Mouse (Mus musculus) forebrain, embryonic 16.5 days (tissue): ENCODE results near the gene Tm4sf19. TPM values are rescaled to one million over a fixed set of nuclear protein-coding genes. Genes with fewer than 3 reads are reported as not detected.

Source experiments
- ATAC-seq: fragments of 200-750 bp; cut with Nextera tagmentation; 2 replicates; pipeline ENCODE4 v1.8.0; 2017; ENCODE audit warnings: mild to moderate bottlenecking, moderate library complexity
- H3K27ac ChIP-seq: fragments of 300-500 bp; sonication (generic); 2 replicates; pipeline ENCODE4 v1.5.1; 2014; ENCODE audit warnings: low read length, control low read depth
- H3K27me3 ChIP-seq: fragments of 300-500 bp; sonication (generic); replicated peaks from 2 replicates; pipeline ENCODE4 v1.6.1; 2014; ENCODE audit warnings: low read length; ENCODE audit not compliant: control insufficient read depth, insufficient read depth
- H3K36me3 ChIP-seq: fragments of 300-500 bp; sonication (generic); 2 replicates; pipeline ENCODE4 v1.6.1; 2014; ENCODE audit not compliant: control insufficient read depth, insufficient read depth
- H3K4me1 ChIP-seq: fragments of 300-500 bp; sonication (generic); replicated peaks from 2 replicates; pipeline ENCODE4 v1.6.1; 2014; ENCODE audit warnings: low read length; ENCODE audit not compliant: control insufficient read depth, insufficient read depth
- H3K4me2 ChIP-seq: fragments of 300-500 bp; sonication (generic); 2 replicates; pipeline ENCODE4 v1.6.1; 2014; ENCODE audit warnings: mild to moderate bottlenecking, low read length, control low read depth
- H3K4me3 ChIP-seq: fragments of 300-500 bp; sonication (generic); replicated peaks from 2 replicates; pipeline ENCODE4 v1.5.1; 2014; ENCODE audit warnings: mild to moderate bottlenecking, low read length, control low read depth
- H3K9ac ChIP-seq: fragments of 300-500 bp; sonication (generic); replicated peaks from 2 replicates; pipeline ENCODE4 v1.6.1; 2014; ENCODE audit warnings: low read depth, low read length, control low read depth
- H3K9me3 ChIP-seq: fragments of 300-500 bp; sonication (generic); 2 replicates; pipeline ENCODE4 v1.6.1; 2016; ENCODE audit warnings: low read length; ENCODE audit not compliant: control insufficient read depth
- WGBS: fragments of 180-500 bp; shearing (Covaris S2); extraction: QIAGEN DNeasy Blood & Tissue Kit; methylation state at CpG from one replicate; pipeline ENCODE4 v1.1.7; 2014; 5-methylcytosine and 5-hydroxymethylcytosine counted together
- polyA plus RNA-seq: library from polyadenylated mRNA; unstranded; fragments of >200 nt; fragmentation: Nextera tagmentation; extraction: Ambion mirVana; gene quantifications from 2 replicates; pipeline ENCODE4 v1.2.1, GENCODE M21; 2015

Gene Tm4sf19
- polyA plus RNA-seq, 1 experiment from 2014 or later = not detected

GRCm38 (mm10) chr16:32390882-32391281 lies 9.4 kb upstream of the Tm4sf19 start:
- Histone ChIP-seq H3K27me3 (no peaks in the 10 kb centered on the region), H3K4me3 (no peak overlapping the region), H3K4me1 (no peaks in the 10 kb centered on the region), H3K27ac (no peak overlapping the region), H3K36me3 (peaks cover 5% of the 10 kb centered on the region; the same call in 1 of the 2 replicates), H3K4me2 (no peak overlapping the region), H3K9ac (no peak overlapping the region), H3K9me3 (no peaks in the 10 kb centered on the region)
- 95% methylated on average over 3 of the region's 3 CpGs for WGBS
- no peak for ATAC-seq

- H3K36me3 ChIP-seq = peaks cover 3% of the 10 kb centered on the region; the same call in 1 of the 2 replicates
- no peak overlapping the region for H3K9ac ChIP-seq
- 74% methylated on average over 6 of the region's 6 CpGs for WGBS
Measured at GRCm38 (mm10) chr16:32395679-32396540, 4.4 kb upstream of the Tm4sf19 start.

GRCm38 (mm10) chr16:32396541-32396835 lies 3.8 kb upstream of the Tm4sf19 start:
- no peaks in the 10 kb centered on the region for H3K4me1 ChIP-seq
- H3K4me3 ChIP-seq = no peak overlapping the region
- no peak for ATAC-seq
- no peak overlapping the region for H3K4me2 ChIP-seq
- H3K36me3 ChIP-seq = peaks cover 1% of the 10 kb centered on the region; the same call in 1 of the 2 replicates
- no peak overlapping the region for H3K27ac ChIP-seq
- no peak overlapping the region for H3K9ac ChIP-seq
- H3K9me3 ChIP-seq = no peaks in the 10 kb centered on the region
- no peaks in the 10 kb centered on the region for H3K27me3 ChIP-seq
- WGBS = 67% methylated on average over 3 of the region's 3 CpGs

More at GRCm38 (mm10) chr16:32395679-32396540, 4.4 kb upstream of the Tm4sf19 start:
- Histone ChIP-seq H3K4me1 (no peaks in the 10 kb centered on the region), H3K27me3 (no peaks in the 10 kb centered on the region), H3K9me3 (no peaks in the 10 kb centered on the region), H3K4me3 (no peak overlapping the region), H3K4me2 (no peak overlapping the region), H3K27ac (no peak overlapping the region)
- ATAC-seq = no peak

GRCm38 (mm10) chr16:32398206-32398605 lies 2.1 kb upstream of the Tm4sf19 start:
- 75% methylated on average over 3 of the region's 3 CpGs for WGBS
- Histone ChIP-seq H3K27ac (no peak overlapping the region), H3K4me1 (no peaks in the 10 kb centered on the region), H3K9ac (no peak overlapping the region), H3K4me3 (no peak overlapping the region), H3K36me3 (no peaks in the 10 kb centered on the region), H3K4me2 (no peak overlapping the region), H3K27me3 (no peaks in the 10 kb centered on the region), H3K9me3 (no peaks in the 10 kb centered on the region)
- ATAC-seq = no peak

- Histone ChIP-seq H3K27ac (no peak overlapping the region), H3K36me3 (no peaks in the 10 kb centered on the region), H3K9ac (no peak overlapping the region), H3K4me1 (no peaks in the 10 kb centered on the region), H3K4me2 (no peak overlapping the region), H3K9me3 (no peaks in the 10 kb centered on the region), H3K4me3 (no peak overlapping the region), H3K27me3 (no peaks in the 10 kb centered on the region)
- ATAC-seq = no peak
- 84% methylated on average over 9 of the region's 9 CpGs for WGBS
Measured at GRCm38 (mm10) chr16:32401335-32401965, 1.1 kb downstream of the Tm4sf19 start.

GRCm38 (mm10) chr16:32402818-32403217 lies 2.5 kb downstream of the Tm4sf19 start:
- Histone ChIP-seq H3K9me3 (no peaks in the 10 kb centered on the region), H3K36me3 (no peaks in the 10 kb centered on the region), H3K4me1 (no peaks in the 10 kb centered on the region), H3K4me3 (no peak overlapping the region), H3K27ac (no peak overlapping the region), H3K27me3 (no peaks in the 10 kb centered on the region), H3K4me2 (no peak overlapping the region), H3K9ac (no peak overlapping the region)
- no peak for ATAC-seq
- WGBS = 86% methylated on average over 3 of the region's 3 CpGs

- no peak for ATAC-seq
- Histone ChIP-seq H3K36me3 (no peaks in the 10 kb centered on the region), H3K27me3 (no peaks in the 10 kb centered on the region), H3K4me2 (no peak overlapping the region), H3K4me1 (no peaks in the 10 kb centered on the region), H3K27ac (no peak overlapping the region), H3K4me3 (no peak overlapping the region), H3K9me3 (no peaks in the 10 kb centered on the region), H3K9ac (no peak overlapping the region)
- 91% methylated on average over 9 of the region's 9 CpGs for WGBS
Measured at GRCm38 (mm10) chr16:32405716-32406115, 5.4 kb downstream of the Tm4sf19 start.

- no peaks in the 10 kb centered on the region for H3K27me3 ChIP-seq
- H3K36me3 ChIP-seq = no peaks in the 10 kb centered on the region
- 77% methylated on average over 6 of the region's 6 CpGs for WGBS
- no peak overlapping the region for H3K4me2 ChIP-seq
- no peak for ATAC-seq
- H3K9me3 ChIP-seq = no peaks in the 10 kb centered on the region
- no peaks in the 10 kb centered on the region for H3K4me1 ChIP-seq
- no peak overlapping the region for H3K9ac ChIP-seq
- H3K4me3 ChIP-seq = no peak overlapping the region
- H3K27ac ChIP-seq = no peak overlapping the region
Measured at GRCm38 (mm10) chr16:32406671-32407070, 6.4 kb downstream of the Tm4sf19 start.

- Histone ChIP-seq H3K4me1 (no peaks in the 10 kb centered on the region), H3K36me3 (no peaks in the 10 kb centered on the region), H3K9me3 (no peaks in the 10 kb centered on the region), H3K27ac (no peak overlapping the region), H3K9ac (no peak overlapping the region), H3K4me2 (no peak overlapping the region), H3K4me3 (no peak overlapping the region), H3K27me3 (no peaks in the 10 kb centered on the region)
- WGBS = 86% methylated on average over 10 of the region's 10 CpGs
- no peak for ATAC-seq
Measured at GRCm38 (mm10) chr16:32407730-32408129, 7.4 kb downstream of the Tm4sf19 start.
